Mouse (Mus musculus) embryonic fibroblast, embryonic 13.5 days (primary cell): ENCODE data around the gene Zbtb46.
A peak's percentile ranks its signal among the peaks of the same experiment; 100 is the strongest.

Experiments used
- CTCF ChIP-seq: IDR thresholded peaks from 2 replicates; pipeline ENCODE4 v1.5.1; 2011; ENCODE audit warnings: mild to moderate bottlenecking, control low read depth, low read length, moderate library complexity, borderline replicate concordance; ENCODE audit not compliant: insufficient read depth
- POLR2A ChIP-seq: IDR thresholded peaks from 2 replicates; pipeline ENCODE4 v1.6.1; 2011; ENCODE audit warnings: low read depth, mild to moderate bottlenecking, control low read depth, low read length, moderate library complexity

DNA sequence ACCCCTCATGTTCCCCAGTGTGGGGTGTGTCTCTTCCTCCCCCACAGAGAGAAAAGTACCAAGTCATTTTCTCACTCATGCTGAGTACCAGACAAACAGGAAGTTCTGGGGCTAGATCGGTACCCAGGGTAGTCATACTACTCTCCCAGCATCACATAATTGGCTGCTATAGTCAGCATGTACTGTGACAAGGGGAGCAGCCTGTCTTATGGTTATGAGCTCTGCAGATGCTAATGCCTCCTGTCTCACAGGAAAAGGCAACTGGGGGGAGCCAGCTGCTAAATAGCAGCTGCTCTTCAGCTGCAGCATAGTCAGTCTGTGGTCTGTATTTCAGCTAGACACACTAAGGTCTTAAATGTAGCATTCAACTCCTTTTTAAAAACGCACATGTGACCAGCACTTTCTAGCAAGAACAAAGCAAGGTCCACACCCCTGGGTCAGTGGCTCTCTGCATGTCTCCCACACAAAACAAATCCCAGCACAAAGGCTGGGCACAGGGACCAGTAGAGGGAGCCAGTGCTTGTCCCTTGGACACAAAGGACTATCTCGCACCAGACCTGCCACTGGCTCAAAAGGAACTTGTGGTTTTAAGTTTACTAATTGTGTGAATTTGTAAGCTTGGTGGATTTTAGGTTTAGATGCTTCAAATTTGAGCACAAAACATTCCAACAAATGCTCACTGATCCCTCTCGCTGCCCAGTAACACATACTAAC, 48.3 kb downstream of the Zbtb46 start:
- peak; percentile 73; the same call in 1 of the 2 replicates for TF ChIP-seq CTCF
- TF ChIP-seq POLR2A, result no peak
